15 mouse cellular contexts compared by ENCODE assay signal in the genomic region with DNA sequence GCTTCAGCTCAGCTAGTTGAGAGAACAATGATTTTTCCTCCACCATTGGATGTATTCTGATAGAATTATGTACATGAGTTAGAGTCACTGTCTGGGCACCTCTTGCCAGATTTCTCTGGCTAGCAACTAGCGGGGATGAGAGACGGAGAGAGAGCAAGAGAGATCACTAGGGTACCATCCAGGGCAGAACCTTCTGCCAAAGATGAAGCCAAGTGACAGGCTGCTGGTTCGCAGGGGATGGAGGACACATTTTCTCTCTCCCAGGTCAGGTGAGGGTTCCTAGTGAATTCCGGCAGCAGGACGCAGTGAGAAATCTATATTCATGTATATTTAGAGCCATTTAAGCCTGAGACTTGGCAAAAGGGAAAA.
DNase-seq lines count a peak whose midpoint lies in the region; ATAC-seq lines count a peak whose summit lies in the region.
"Had no signal": no experiment of that assay in that cellular context is flagged by ENCODE, and none has a peak within 500 bp of the region (broad histone marks: within the 10 kb centered on the region; RNA-seq: fewer than 3 reads in every experiment).

No protein-coding gene starts in this region.

- 41% methylated on average over 5 of the region's 5 CpGs for WGBS in kidney, embryonic 14.5 days
- whole genome bisulfite sequencing in forebrain, embryonic 15.5 days, result 43% methylated on average over 5 of the region's 5 CpGs
- WGBS in hindbrain, embryonic 15.5 days, result 34% methylated on average over 5 of the region's 5 CpGs
- WGBS in midbrain, embryonic 16.5 days, result 53% methylated on average over 5 of the region's 5 CpGs

- H3K4me3 ChIP-seq in kidney, embryonic 14.5 days (ENCODE audit: low read length), result no peak overlapping the region
- no peak overlapping the region for H3K4me3 ChIP-seq in forebrain, embryonic 15.5 days
- H3K4me3 ChIP-seq in hindbrain, embryonic 15.5 days, result no peak overlapping the region
- H3K4me3 ChIP-seq in midbrain, embryonic 16.5 days (ENCODE audit: low read depth, low read length), result no peak overlapping the region
- H3K4me3 ChIP-seq: heart, embryonic 10.5 days had no signal

- H3K4me1 ChIP-seq in kidney, embryonic 14.5 days (ENCODE audit: control insufficient read depth, insufficient read depth, low read length), result peaks cover 43% of the 10 kb centered on the region
- H3K4me1 ChIP-seq in forebrain, embryonic 15.5 days, result peaks cover 37% of the 10 kb centered on the region
- H3K4me1 ChIP-seq in hindbrain, embryonic 15.5 days (replicated peaks), result peaks cover 55% of the 10 kb centered on the region
- peaks cover 27% of the 10 kb centered on the region for H3K4me1 ChIP-seq in midbrain, embryonic 16.5 days (ENCODE audit: control insufficient read depth, insufficient read depth, low read length)

- no peak for DNase-seq in kidney, postnatal 10 days
- DNase-seq in heart, postnatal 36 days, result no peak
- no peak for DNase-seq in lung, postnatal 4 days
- no peak for DNase-seq in cerebellum, adult 11 months
- DNase-seq: adrenal gland, postnatal 36 days; kidney, adult 9 months; lung, postnatal 10 days; thymus, adult 2 months had no signal

- H3K36me3 ChIP-seq in kidney, embryonic 14.5 days (ENCODE audit: control insufficient read depth, insufficient read depth, low read length), result no peaks in the 10 kb centered on the region
- H3K36me3 ChIP-seq in forebrain, embryonic 15.5 days, result no peaks in the 10 kb centered on the region
- no peaks in the 10 kb centered on the region for H3K36me3 ChIP-seq in hindbrain, embryonic 15.5 days
- no peaks in the 10 kb centered on the region for H3K36me3 ChIP-seq in midbrain, embryonic 16.5 days (ENCODE audit: control insufficient read depth, insufficient read depth, low read length)
- H3K36me3 ChIP-seq: heart, embryonic 10.5 days had no signal

- no peak for ATAC-seq in kidney, embryonic 14.5 days (ENCODE audit: low FRiP score, low TSS enrichment)
- ATAC-seq in forebrain, embryonic 15.5 days (replicated peaks), result no peak; the same call in 1 of the 2 replicates
- ATAC-seq in hindbrain, embryonic 15.5 days (ENCODE audit: low FRiP score, low read depth), result no peak
- ATAC-seq in midbrain, embryonic 16.5 days, result no peak

- peak overlapping the region; percentile 23; the same call in 1 of the 2 replicates for H3K4me2 ChIP-seq in kidney, embryonic 14.5 days (replicated peaks; ENCODE audit: low read depth, low read length)
- H3K4me2 ChIP-seq in forebrain, embryonic 15.5 days (replicated peaks), result peak overlapping the region; percentile 28
- peak overlapping the region; percentile 37 for H3K4me2 ChIP-seq in hindbrain, embryonic 15.5 days
- H3K4me2 ChIP-seq in midbrain, embryonic 16.5 days (ENCODE audit: low read length), result peak overlapping the region; percentile 45

- intact Hi-C loops in heart, postnatal 36 days (cut with DNase I), result no loop called here

- no peak overlapping the region for H3K27ac ChIP-seq in kidney, embryonic 14.5 days (ENCODE audit: low read depth, low read length)
- peak overlapping the region; percentile 84 for H3K27ac ChIP-seq in forebrain, embryonic 15.5 days (replicated peaks)
- peak overlapping the region; percentile 69 for H3K27ac ChIP-seq in hindbrain, embryonic 15.5 days (replicated peaks)
- H3K27ac ChIP-seq in midbrain, embryonic 16.5 days (ENCODE audit: low read length), result peak overlapping the region; percentile 69
- H3K27ac ChIP-seq: gastrocnemius, adult 2 months; heart, embryonic 10.5 days; liver, embryonic 14.5 days had no signal

- peaks cover 4% of the 10 kb centered on the region for H3K27me3 ChIP-seq in kidney, embryonic 14.5 days (ENCODE audit: control insufficient read depth, insufficient read depth, low read length)
- no peaks in the 10 kb centered on the region for H3K27me3 ChIP-seq in forebrain, embryonic 15.5 days
- H3K27me3 ChIP-seq in hindbrain, embryonic 15.5 days, result no peaks in the 10 kb centered on the region
- H3K27me3 ChIP-seq in midbrain, embryonic 16.5 days (ENCODE audit: control insufficient read depth, insufficient read depth, low read depth, low read length), result 0 out of 2 replicates have a peak, but pooled peaks cover 3% of the 10 kb centered on the region

- H3K9ac ChIP-seq in kidney, embryonic 14.5 days (ENCODE audit: low read depth, low read length), result no peak overlapping the region
- no peak overlapping the region for H3K9ac ChIP-seq in forebrain, embryonic 15.5 days (replicated peaks)
- H3K9ac ChIP-seq in hindbrain, embryonic 15.5 days, result no peak overlapping the region
- peak overlapping the region; percentile 15; the same call in 1 of the 2 replicates for H3K9ac ChIP-seq in midbrain, embryonic 16.5 days (ENCODE audit: low read depth, low read length)
- H3K9ac ChIP-seq: liver, embryonic 14.5 days had no signal

- no peaks in the 10 kb centered on the region for H3K9me3 ChIP-seq in kidney, embryonic 14.5 days (ENCODE audit: control insufficient read depth, low read length)
- no peaks in the 10 kb centered on the region for H3K9me3 ChIP-seq in forebrain, embryonic 15.5 days
- H3K9me3 ChIP-seq in hindbrain, embryonic 15.5 days, result no peaks in the 10 kb centered on the region
- H3K9me3 ChIP-seq in midbrain, embryonic 16.5 days (replicated peaks; ENCODE audit: control insufficient read depth, low read length, poor library complexity, severe bottlenecking), result no peaks in the 10 kb centered on the region
- H3K9me3 ChIP-seq: heart, embryonic 10.5 days had no signal
